Mouse (Mus musculus) kidney, adult 2 months (tissue): ENCODE results near the gene Sde2.
A peak's percentile ranks its signal among the peaks of the same experiment; 100 is the strongest.

ENCODE experiments used
- CTCF ChIP-seq: fragments of 200-500 bp; conservative IDR thresholded peaks from 2 replicates; pipeline ENCODE4 v1.5.1; 2011; ENCODE audit warnings: low read depth, mild to moderate bottlenecking, control low read depth, low read length, moderate library complexity, mixed read lengths; ENCODE audit not compliant: insufficient read depth, insufficient read length
- POLR2A ChIP-seq: fragments of 200-500 bp; IDR thresholded peaks from one replicate; pipeline ENCODE4 v1.6.1; 2011; ENCODE audit warnings: low read depth, low read length, control low read depth

GRCm38 (mm10) chr1:180911138-180911537 is 60.2 kb downstream of the Sde2 start:
- TF ChIP-seq POLR2A (no peak), CTCF (peak; percentile 34; the same call in 1 of the 2 replicates)
